Comparison of ENCODE assay signal across 10 mouse cellular contexts in the genomic region with DNA sequence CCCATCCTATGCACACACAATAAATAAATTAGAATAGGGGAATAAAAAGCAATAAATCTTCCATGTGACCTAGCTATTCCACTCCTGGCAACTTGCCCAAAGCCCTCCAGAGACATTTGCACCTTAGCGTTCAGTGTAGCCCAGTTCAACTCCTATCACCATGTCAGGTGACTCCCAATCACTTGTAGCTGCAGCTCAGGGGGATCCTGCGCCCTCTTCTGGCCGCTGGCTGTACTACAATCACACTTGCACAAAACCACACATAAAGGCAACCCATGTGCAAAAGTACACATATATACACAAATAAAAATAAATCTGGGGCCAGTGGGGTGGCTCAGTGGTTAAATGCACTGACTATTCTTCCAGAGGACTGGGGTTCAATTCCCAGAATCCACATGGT. TPM values are rescaled to one million over a fixed set of nuclear protein-coding genes. Genes with fewer than 3 reads are reported as not detected.
DNase-seq lines count a peak whose midpoint lies in the region; ATAC-seq lines count a peak whose summit lies in the region.
"Had no signal": no experiment of that assay in that cellular context is flagged by ENCODE, and none has a peak within 500 bp of the region (broad histone marks: within the 10 kb centered on the region; RNA-seq: fewer than 3 reads in every experiment).

No protein-coding gene starts in this region.

- H3K9ac ChIP-seq in embryonic facial prominence, embryonic 11.5 days (replicated peaks; ENCODE audit: low read length), result no peak overlapping the region
- H3K9ac ChIP-seq: heart, embryonic 15.5 days had no signal

- H3K27me3 ChIP-seq in embryonic facial prominence, embryonic 11.5 days (ENCODE audit: control insufficient read depth, insufficient read depth, low read length), result no peaks in the 10 kb centered on the region
- H3K27me3 ChIP-seq: heart, embryonic 15.5 days; Patski had no signal

- ATAC-seq in embryonic facial prominence, embryonic 11.5 days (replicated peaks; ENCODE audit: insufficient number of reproducible peaks, low FRiP score, low TSS enrichment, low read depth), result no peak
- ATAC-seq in activated CD4-positive, CD25-positive, alpha-beta regulatory T cell, adult 4 months, result no peak
- ATAC-seq: Patski had no signal

- H3K36me3 ChIP-seq in embryonic facial prominence, embryonic 11.5 days (replicated peaks; ENCODE audit: control insufficient read depth, insufficient read depth, low read depth, low read length), result peaks cover 9% of the 10 kb centered on the region

- no peak overlapping the region for H3K4me2 ChIP-seq in embryonic facial prominence, embryonic 11.5 days (ENCODE audit: low read depth, low read length)
- H3K4me2 ChIP-seq: heart, embryonic 15.5 days had no signal

- no peaks in the 10 kb centered on the region for H3K4me1 ChIP-seq in embryonic facial prominence, embryonic 11.5 days (ENCODE audit: control insufficient read depth, insufficient read depth, low read length)

- no peak overlapping the region for H3K27ac ChIP-seq in embryonic facial prominence, embryonic 11.5 days (replicated peaks; ENCODE audit: low read depth, low read length)
- H3K27ac ChIP-seq: heart, embryonic 15.5 days had no signal

- H3K9me3 ChIP-seq in embryonic facial prominence, embryonic 11.5 days (replicated peaks; ENCODE audit: control insufficient read depth, low read length), result no peaks in the 10 kb centered on the region
- H3K9me3 ChIP-seq: heart, embryonic 15.5 days had no signal

- H3K4me3 ChIP-seq in embryonic facial prominence, embryonic 11.5 days (ENCODE audit: low read depth, low read length), result no peak overlapping the region
- H3K4me3 ChIP-seq: heart, embryonic 15.5 days had no signal

- intact Hi-C loops in left cerebral cortex, postnatal 4 days (cut with DNase I), result no loop called here
- intact Hi-C loops in left cerebral cortex, postnatal 36 days (cut with DNase I), result no loop called here

- WGBS in embryonic facial prominence, embryonic 11.5 days, result 24% methylated on average over 3 of the region's 3 CpGs

- DNase-seq in adrenal gland, postnatal 14 days, result peak; percentile 52
- DNase-seq in adrenal gland, postnatal 4 days (ENCODE audit: low spot score in 2 of 2), result no peak
- peak; percentile 38 for DNase-seq in left cerebral cortex, postnatal 4 days
- no peak for DNase-seq in left cerebral cortex, postnatal 36 days (ENCODE audit: low spot score in 2 of 2)
- DNase-seq in embryonic facial prominence, embryonic 11.5 days (ENCODE audit: low spot score), result peak; percentile 37
- DNase-seq in naive thymus-derived CD4-positive, alpha-beta T cell, adult 2 months (ENCODE audit: low read depth), result peak; percentile 47
- DNase-seq in yolk sac, embryonic 10.5 days (ENCODE audit: low spot score), result no peak

RNA-seq across cellular contexts. Expression of a gene that starts 14.3 kb away (rescaled TPM):
- total RNA-seq in adrenal gland, postnatal 14 days (2021), result 11.0 and 13.2 TPM in 2 replicates
- total RNA-seq in adrenal gland, postnatal 4 days (2021), result 10 to 100 TPM; 24.9 to 32.1 TPM
- total RNA-seq in left cerebral cortex, postnatal 4 days (2021), result 10 to 100 TPM; 19.8 to 23.8 TPM
- total RNA-seq in left cerebral cortex, postnatal 36 days (2021), result 1 to 10 TPM in 1 of 2 experiments, under 1 TPM in 1; 0.68 to 1.2 TPM
- 59.3 and 61.3 TPM in 2 replicates for polyA plus RNA-seq in embryonic facial prominence, embryonic 11.5 days (2014; fragmentation: Nextera tagmentation; extraction: Ambion mirVana)
- polyA plus RNA-seq in activated CD4-positive, CD25-positive, alpha-beta regulatory T cell, adult 4 months (2017; shearing (Covaris generic)), result under 1 TPM in 1 of 2 experiments, not detected in 1; 0.29 TPM

RNA-seq across cellular contexts. Expression of a gene that starts 26.9 kb away (rescaled TPM):
- 9.7 and 9.9 TPM in 2 replicates for total RNA-seq in adrenal gland, postnatal 14 days (2021)
- total RNA-seq in adrenal gland, postnatal 4 days (2021), result 1 to 10 TPM; 3.7 to 3.8 TPM
- total RNA-seq in left cerebral cortex, postnatal 4 days (2021), result under 1 TPM; 0.38 to 0.46 TPM
- total RNA-seq in left cerebral cortex, postnatal 36 days (2021), result 1 to 10 TPM in 1 of 2 experiments, under 1 TPM in 1; 0.35 to 1.3 TPM
- polyA plus RNA-seq in embryonic facial prominence, embryonic 11.5 days (2014; fragmentation: Nextera tagmentation; extraction: Ambion mirVana), result 0.17 and 0.42 TPM in 2 replicates
- under 1 TPM in 1 of 2 experiments, not detected in 1; 0.19 TPM for polyA plus RNA-seq in activated CD4-positive, CD25-positive, alpha-beta regulatory T cell, adult 4 months (2017; shearing (Covaris generic))

RNA-seq across cellular contexts. Expression of a gene that starts 32.1 kb away (rescaled TPM):
- 31.9 and 32.5 TPM in 2 replicates for total RNA-seq in adrenal gland, postnatal 14 days (2021)
- total RNA-seq in adrenal gland, postnatal 4 days (2021), result 1 to 10 TPM; 7.4 to 9.5 TPM
- 1 to 10 TPM; 1.1 to 1.7 TPM for total RNA-seq in left cerebral cortex, postnatal 4 days (2021)
- total RNA-seq in left cerebral cortex, postnatal 36 days (2021), result 1 to 10 TPM; 3.0 to 4.3 TPM
- polyA plus RNA-seq in embryonic facial prominence, embryonic 11.5 days (2014; fragmentation: Nextera tagmentation; extraction: Ambion mirVana), result not detected in 2 replicates
- polyA plus RNA-seq in activated CD4-positive, CD25-positive, alpha-beta regulatory T cell, adult 4 months (2017; shearing (Covaris generic)), result not detected

RNA-seq across cellular contexts. Expression of a gene that starts 53.1 kb away (rescaled TPM):
- 50.2 and 60.0 TPM in 2 replicates for total RNA-seq in adrenal gland, postnatal 14 days (2021)
- 10 to 100 TPM; 57.4 to 67.8 TPM for total RNA-seq in adrenal gland, postnatal 4 days (2021)
- 10 to 100 TPM; 80.6 to 86.1 TPM for total RNA-seq in left cerebral cortex, postnatal 4 days (2021)
- 10 to 100 TPM; 50.8 to 72.8 TPM for total RNA-seq in left cerebral cortex, postnatal 36 days (2021)
- polyA plus RNA-seq in embryonic facial prominence, embryonic 11.5 days (2014; fragmentation: Nextera tagmentation; extraction: Ambion mirVana), result 11.0 and 13.7 TPM in 2 replicates
- polyA plus RNA-seq in activated CD4-positive, CD25-positive, alpha-beta regulatory T cell, adult 4 months (2017; shearing (Covaris generic)), result 10 to 100 TPM in 1 of 2 experiments, 1 to 10 TPM in 1; 9.3 to 15.9 TPM

Comparison
In these comparisons a context has a peak if more than half of its experiments do, and no peak if none do; other contexts are left out.
1. DNase-seq: peak in adrenal gland, postnatal 14 days (single experiment), left cerebral cortex, postnatal 4 days (single experiment), embryonic facial prominence, embryonic 11.5 days (single experiment) and naive thymus-derived CD4-positive, alpha-beta T cell, adult 2 months (single experiment); none in adrenal gland, postnatal 4 days (0 of 2), left cerebral cortex, postnatal 36 days (0 of 2) and yolk sac, embryonic 10.5 days (single experiment).